Mouse (Mus musculus) gonadal fat pad, adult 2 months (tissue): ENCODE measurements around the gene Lect2. TPM values are rescaled to one million over a fixed set of nuclear protein-coding genes. Genes with fewer than 3 reads are reported as not detected.
A peak's percentile ranks its signal among the peaks of the same experiment; 100 is the strongest.

Experiments used
- DNase-seq: peaks from one replicate; pipeline ENCODE4 v3.0.0-alpha.2; 2012; ENCODE audit warnings: low read depth
- polyA plus RNA-seq: library from polyadenylated mRNA; depleted of rRNA; stranded (reverse); fragments of >200 nt; gene quantifications from 2 replicates; pipeline ENCODE4 v1.2.3, GENCODE M21; 2012

The Lect2 gene
- polyA plus RNA-seq, 1 experiment: not detected

- DNase-seq: no peak
Measured at GRCm38 (mm10) chr13:56556701-56557100, 8.4 kb upstream of the Lect2 start.

DNA sequence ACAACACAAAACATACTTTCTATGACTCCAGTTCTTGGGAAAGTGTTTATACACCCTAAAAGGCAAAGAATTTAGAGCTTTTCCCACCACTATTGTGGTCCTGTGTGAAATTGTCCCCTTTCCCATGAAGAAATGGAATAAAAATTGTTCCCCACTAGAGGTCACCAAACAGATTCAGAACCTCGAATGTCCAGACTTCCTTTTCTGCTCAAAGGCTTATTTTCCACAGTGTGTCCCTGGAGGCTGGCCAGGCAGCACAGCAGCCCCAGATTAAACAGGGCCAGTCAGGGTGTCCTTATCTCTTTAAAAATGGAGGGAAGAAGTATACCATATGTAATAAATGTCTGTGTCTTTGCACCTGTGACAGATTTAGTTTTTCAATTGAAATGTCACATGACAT, 7.7 kb upstream of the Lect2 start:
- no peak for DNase-seq

GRCm38 (mm10) chr13:56554409-56554808, 6.1 kb upstream of the Lect2 start:
- DNase-seq: no peak

DNA sequence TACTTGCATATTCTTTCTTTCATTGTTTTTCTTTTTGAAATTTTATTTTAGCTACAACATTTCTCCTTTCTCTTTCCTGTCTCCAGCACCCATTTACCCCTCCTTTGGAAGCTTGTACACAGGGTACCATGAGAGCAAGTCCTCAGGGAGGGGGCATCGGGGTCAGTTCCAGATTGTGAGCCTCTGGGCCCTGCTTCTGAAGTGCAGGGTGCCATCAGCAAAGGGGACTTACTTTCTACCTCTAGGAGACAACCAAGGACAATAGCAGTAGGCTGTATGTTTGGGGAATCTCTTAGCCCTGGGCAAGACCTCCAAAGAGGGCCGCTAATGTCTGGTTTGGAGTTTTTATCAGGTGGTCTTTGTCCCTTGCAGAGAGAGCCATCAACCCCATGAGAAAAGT, 5.6 kb upstream of the Lect2 start:
- DNase-seq: no peak

DNA sequence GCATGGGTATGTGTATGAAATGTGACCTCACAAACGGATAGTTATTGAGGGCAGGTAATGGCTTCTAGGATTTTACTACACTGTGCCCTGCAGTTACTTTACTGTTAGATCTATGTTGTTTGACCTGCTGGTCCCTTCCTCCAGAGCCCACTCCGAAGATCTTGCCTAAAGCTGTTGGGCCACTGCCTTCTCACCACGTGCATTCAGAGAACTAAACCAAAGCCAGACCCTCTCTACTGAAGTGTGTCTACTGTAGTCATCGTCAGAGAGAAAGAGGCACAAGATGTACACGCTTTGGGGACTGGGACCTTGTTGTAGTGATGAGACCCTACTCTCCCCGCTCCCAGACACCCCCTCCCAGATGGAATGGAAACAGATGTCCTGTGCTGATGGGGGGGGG, 3.4 kb upstream of the Lect2 start:
- DNase-seq: no peak

DNA sequence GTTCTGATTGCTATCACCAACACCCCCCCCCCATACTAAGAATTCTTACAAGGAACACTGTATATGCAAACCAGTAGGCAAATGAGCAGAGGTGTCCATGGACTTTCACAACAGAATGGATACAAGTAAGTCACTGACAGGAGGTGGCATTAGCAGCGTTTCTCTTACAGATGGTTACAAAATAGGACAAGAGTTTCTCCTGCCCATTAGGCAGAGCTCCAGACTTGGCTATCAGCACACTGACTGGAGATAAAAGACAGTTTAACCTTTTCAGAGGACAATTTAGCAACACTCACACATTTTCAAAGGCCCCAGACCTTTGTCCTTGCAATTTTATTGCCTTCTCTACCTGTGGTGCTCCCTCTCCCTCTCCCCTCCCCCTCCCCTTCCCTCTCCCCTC, 2.3 kb upstream of the Lect2 start:
- peak; percentile 12 for DNase-seq

DNA sequence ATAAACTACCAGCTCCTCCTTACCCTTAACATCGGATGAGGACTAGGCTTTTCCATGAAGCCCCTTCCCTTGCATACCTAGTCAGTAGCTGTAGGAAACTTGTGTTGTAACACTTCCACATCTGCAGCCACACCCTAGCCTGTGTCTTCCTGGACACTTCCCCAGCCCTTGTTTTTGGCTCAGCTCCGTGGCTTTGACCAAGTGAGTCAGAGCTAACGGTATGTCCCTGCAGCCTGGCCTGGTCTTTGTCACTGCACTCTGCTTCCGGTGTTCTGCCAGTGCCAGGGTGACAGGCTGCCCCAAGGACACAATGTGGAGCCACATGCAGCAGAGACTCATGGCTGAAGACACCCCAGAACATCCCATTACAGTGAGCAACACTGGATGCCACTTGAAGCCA, 1.1 kb upstream of the Lect2 start:
- DNase-seq: no peak

GRCm38 (mm10) chr13:56544956-56545355, 3.3 kb downstream of the Lect2 start:
- no peak for DNase-seq

DNA sequence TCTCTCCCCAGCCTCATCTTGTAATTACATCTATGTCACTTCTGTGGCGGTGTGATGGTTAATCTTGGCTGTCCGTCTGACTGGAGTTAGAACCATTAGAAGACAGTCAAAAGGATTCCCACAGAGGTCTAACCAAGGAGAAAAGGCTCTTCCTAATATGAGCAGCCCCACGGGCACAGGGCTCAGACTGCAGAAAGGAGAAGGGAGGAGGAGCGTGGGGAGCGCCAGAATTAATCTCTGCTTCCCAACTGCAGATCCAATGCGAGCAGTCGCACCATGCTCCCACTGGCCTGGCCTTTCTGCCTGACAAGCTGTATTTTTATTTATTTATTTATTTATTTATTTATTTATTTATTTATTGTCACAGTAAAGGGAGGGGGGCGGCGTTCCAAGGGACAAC, 4.5 kb downstream of the Lect2 start:
- no peak for DNase-seq

DNA sequence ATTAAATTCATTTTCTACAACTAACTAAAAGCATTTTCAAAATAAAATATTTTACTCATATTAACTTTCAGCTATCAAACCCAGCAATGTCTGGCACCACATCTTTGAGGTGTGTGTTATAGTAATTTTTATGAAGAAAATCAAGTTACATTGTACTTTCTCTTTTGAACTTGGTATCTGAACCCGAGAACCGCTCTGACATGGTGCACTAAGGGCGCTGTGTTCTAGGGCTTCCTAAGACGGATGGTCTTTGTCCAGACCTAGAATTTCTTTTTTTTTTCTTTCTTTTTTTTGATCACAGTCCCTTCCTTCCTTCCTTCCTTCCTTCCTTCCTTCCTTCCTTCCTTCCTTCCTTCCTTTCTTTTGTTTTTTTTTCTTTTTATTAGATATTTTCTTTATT, 8.5 kb downstream of the Lect2 start:
- DNase-seq: no peak

DNA sequence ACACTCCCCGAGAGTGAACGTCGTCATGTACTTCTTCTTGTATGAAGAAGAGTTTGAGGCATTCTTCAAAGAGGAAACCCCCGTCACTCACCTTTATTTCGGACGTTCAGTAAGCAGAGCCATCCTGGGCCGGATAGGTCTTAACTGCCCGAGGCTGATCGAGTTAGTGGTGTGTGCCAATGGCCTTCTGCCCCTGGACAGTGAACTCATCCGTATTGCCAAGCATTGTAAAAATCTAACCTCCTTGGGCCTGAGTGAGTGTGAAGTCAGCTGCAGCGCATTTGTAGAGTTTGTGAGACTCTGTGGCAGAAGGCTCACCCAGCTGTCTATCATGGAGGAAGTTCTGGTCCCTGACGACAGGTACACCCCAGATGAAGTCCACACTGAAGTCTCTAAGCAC, 11.3 kb downstream of the Lect2 start:
- no peak for DNase-seq

GRCm38 (mm10) chr13:56535570-56535969, 12.7 kb downstream of the Lect2 start:
- DNase-seq: no peak

DNA sequence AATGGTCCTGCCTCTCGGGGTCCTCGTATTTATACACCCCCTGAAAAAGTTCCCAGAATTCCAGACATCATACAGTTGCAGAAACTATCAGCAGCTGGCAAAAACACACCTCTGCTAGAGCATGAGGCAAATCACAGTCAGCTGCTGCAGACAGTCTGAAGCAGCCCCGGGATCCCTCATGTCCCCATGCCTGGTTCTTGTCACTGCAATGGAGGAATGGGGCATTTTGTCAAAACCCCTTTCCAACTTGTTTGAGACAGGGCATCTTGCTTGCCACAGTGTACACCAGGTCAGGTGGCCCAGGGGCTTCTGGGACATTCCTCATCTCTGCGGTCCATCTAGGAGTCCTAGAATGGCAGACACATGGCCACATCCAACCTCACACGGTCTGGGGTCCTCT, 13.4 kb downstream of the Lect2 start:
- DNase-seq: no peak

DNA sequence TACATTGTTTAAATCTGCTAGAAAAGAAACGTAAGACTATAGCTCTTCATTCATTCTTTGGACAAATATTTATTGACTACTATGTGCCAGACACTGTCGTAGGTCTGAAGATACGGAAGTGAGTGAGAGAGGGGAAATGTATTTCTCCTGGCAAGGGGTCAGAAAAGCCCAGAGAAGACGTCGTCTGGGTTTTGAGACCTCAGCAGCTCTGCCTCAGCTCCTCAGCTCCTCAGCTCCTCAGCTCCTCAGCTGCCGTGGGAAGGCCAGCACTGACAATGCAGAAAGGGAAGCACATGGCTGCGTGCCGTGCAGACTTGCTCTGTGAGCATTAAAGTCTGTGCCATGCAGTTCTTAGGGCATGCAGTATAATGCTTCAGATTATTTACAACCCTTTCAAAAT, 18.6 kb downstream of the Lect2 start:
- DNase-seq: no peak

DNA sequence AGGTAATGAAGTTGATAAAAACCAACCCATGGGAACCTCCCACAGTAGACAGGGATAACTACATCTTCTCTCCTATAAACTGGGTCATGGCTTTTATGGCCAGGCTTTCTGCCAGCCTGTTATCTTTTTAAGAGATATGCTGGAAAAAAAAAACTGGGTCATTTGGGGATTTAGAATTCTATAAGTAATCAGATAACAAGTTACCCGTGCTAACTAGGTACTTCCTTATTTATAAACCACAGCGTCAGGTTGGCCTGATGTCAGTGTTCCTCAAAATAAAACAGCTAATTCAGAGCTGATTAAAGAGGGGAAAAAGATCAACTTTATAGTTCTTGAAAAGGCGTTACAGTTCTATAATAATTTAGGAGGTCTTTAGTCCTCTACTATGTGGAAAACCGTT, 19.3 kb downstream of the Lect2 start:
- no peak for DNase-seq

DNA sequence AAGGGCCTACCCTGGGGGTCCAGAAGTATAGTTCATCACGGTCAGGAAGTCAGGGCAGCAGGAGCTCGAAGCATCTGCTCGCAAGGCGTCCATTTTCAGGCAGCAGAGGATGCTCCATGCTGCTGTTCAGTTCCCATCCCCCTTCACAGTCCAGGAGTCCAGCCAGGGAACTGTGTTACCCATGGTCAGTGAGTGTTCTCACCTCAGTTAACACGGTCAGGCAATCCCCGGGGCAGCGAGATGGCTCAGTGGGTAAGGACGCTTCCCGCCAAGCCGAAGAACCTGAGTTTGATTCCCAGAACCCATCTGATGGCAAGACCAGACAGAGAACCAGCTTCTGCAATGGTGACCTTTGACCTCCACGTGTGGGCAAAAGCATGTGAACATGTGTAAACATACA, 20.0 kb downstream of the Lect2 start:
- no peak for DNase-seq

- no peak for DNase-seq
Measured at GRCm38 (mm10) chr13:56527846-56528245, 20.5 kb downstream of the Lect2 start.

- DNase-seq: no peak
Measured at GRCm38 (mm10) chr13:56526871-56527270, 21.4 kb downstream of the Lect2 start.

DNA sequence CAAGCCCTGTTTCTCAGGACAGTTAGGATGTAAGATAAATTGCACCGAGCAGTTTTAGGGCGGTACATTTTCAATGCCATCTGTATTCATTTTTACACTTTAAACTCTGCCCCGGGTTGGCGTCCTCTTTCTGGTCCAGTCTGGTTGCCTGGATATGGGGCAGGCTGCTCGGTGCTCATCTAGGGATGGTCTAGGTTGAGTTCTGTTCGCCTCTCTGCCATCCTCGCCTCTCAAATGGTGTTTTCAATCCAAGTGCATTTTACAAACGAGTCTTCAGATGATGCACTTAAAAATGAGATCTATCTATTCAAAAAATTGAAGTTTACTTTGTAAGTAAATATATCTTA, 25.5 kb downstream of the Lect2 start:
- no peak for DNase-seq

GRCm38 (mm10) chr13:56522081-56522820, 26.1 kb downstream of the Lect2 start, which contains the start of gene Fbxl21:
TSS of gene Fbxl21 (plus strand) at chr13:56522472.
- peak; percentile 36 for DNase-seq

- DNase-seq: no peak
Measured at GRCm38 (mm10) chr13:56516816-56517215, 31.5 kb downstream of the Lect2 start.

DNA sequence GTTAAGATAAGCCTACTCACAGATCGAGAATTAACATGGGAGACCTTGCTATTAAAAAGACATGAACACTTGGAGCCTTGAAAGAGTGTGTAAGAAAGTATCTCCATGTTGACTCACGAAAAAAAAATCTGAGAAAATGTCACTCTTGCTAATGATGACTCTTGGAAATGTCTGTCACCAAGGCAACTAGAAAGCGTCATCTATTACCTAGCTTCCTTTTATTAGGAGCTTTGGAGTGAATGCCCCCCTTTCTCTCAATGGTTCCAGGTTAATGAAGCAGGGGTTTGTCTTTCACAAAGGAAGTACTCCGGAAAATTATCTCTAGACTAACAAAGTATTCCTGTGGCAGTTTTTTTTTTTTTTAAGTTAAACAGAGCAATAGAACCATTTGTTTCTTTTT, 32.0 kb downstream of the Lect2 start:
- DNase-seq: no peak

GRCm38 (mm10) chr13:56513595-56513994, 34.7 kb downstream of the Lect2 start:
- DNase-seq: no peak

- no peak for DNase-seq
Measured at GRCm38 (mm10) chr13:56509796-56510195, 38.5 kb downstream of the Lect2 start.
